Mouse (Mus musculus) intestine, embryonic 16.5 days (tissue): ENCODE data around the gene Grid2. TPM values are rescaled to one million over a fixed set of nuclear protein-coding genes. Genes with fewer than 3 reads are reported as not detected.

ENCODE experiments used
- ATAC-seq: fragments of 200-750 bp; cut with Nextera tagmentation; 2 replicates; pipeline ENCODE4 v1.8.0; 2017; ENCODE audit warnings: moderate TSS enrichment, moderate library complexity
- H3K27ac ChIP-seq: fragments of 300-500 bp; sonication (generic); 2 replicates; pipeline ENCODE4 v1.5.1; 2014; ENCODE audit warnings: mild to moderate bottlenecking, low read length
- H3K27me3 ChIP-seq: fragments of 300-500 bp; sonication (generic); replicated peaks from 2 replicates; pipeline ENCODE4 v1.6.1; 2014; ENCODE audit warnings: low read length, control low read depth, mixed read lengths; ENCODE audit not compliant: control insufficient read depth, insufficient read depth
- H3K36me3 ChIP-seq: fragments of 300-500 bp; sonication (generic); 2 replicates; pipeline ENCODE4 v1.6.1; 2014; ENCODE audit warnings: low read length, control low read depth; ENCODE audit not compliant: control insufficient read depth, insufficient read depth
- H3K4me1 ChIP-seq: fragments of 300-500 bp; sonication (generic); 2 replicates; pipeline ENCODE4 v1.6.1; 2014; ENCODE audit warnings: low read length, control low read depth, mixed read lengths; ENCODE audit not compliant: control insufficient read depth, insufficient read depth
- H3K4me2 ChIP-seq: fragments of 300-500 bp; sonication (generic); 2 replicates; pipeline ENCODE4 v1.6.1; 2014; ENCODE audit warnings: low read depth, low read length, control low read depth
- H3K4me3 ChIP-seq: fragments of 300-500 bp; sonication (generic); 2 replicates; pipeline ENCODE4 v1.5.1; 2014; ENCODE audit warnings: mild to moderate bottlenecking, low read length
- H3K9ac ChIP-seq: fragments of 300-500 bp; sonication (generic); 2 replicates; pipeline ENCODE4 v1.6.1; 2014; ENCODE audit warnings: low read depth, low read length
- H3K9me3 ChIP-seq: fragments of 300-500 bp; sonication (generic); 2 replicates; pipeline ENCODE4 v1.6.1; 2016; ENCODE audit warnings: low read length, control low read depth; ENCODE audit not compliant: control insufficient read depth
- WGBS: fragments of 180-500 bp; shearing (Covaris S2); extraction: QIAGEN DNeasy Blood & Tissue Kit; methylation state at CpG from one replicate; pipeline ENCODE4 v1.1.7; 2014; 5-methylcytosine and 5-hydroxymethylcytosine counted together
- polyA plus RNA-seq: library from polyadenylated mRNA; unstranded; fragments of >200 nt; fragmentation: Nextera tagmentation; extraction: Ambion mirVana; gene quantifications from 2 replicates; pipeline ENCODE4 v1.2.1, GENCODE M21; 2015

Gene Grid2
- polyA plus RNA-seq, 1 experiment from 2014 or later = 0.43 TPM

DNA sequence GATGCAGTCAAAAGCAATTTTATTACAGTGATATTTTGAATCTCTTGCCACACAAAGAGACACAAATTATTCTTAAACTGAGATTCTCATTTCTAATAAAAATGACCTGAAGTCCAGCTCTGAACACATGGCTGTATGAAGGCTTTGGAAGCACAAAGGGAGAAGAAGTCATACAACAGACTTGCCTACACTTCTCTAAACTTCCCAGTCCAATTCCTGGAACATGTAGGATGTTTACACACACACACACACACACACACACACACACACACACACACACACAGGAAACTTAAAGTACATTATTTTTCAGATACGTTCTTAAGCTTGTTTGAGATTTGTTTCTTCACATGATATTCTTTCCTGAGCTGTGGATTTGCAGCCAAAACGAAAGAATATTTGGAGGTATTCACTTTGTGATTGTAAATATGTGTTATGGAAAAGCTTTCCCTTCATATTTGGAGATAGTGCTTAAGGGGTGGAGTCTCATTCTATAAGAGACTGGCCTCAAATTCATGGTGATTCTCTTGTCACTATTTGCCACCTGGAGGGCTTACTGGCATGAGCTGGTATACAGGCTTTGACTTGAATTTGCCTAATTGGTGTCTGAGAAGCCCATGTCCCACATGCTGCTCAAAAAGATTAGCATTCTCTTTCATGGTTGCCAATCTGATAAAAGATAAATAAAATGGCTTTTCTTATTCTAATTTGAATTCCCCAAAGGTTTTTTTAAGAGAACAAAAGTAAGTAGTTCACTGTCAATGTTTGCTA is 1049.2 kb downstream of the Grid2 start:
- no peak for ATAC-seq
- Histone ChIP-seq H3K9me3 (no peaks in the 10 kb centered on the region), H3K27me3 (no peaks in the 10 kb centered on the region), H3K4me3 (no peak overlapping the region), H3K9ac (no peak overlapping the region), H3K36me3 (no peaks in the 10 kb centered on the region), H3K4me2 (no peak overlapping the region), H3K27ac (no peak overlapping the region), H3K4me1 (no peaks in the 10 kb centered on the region)
- WGBS = 72% methylated on average over 2 of the region's 2 CpGs

DNA sequence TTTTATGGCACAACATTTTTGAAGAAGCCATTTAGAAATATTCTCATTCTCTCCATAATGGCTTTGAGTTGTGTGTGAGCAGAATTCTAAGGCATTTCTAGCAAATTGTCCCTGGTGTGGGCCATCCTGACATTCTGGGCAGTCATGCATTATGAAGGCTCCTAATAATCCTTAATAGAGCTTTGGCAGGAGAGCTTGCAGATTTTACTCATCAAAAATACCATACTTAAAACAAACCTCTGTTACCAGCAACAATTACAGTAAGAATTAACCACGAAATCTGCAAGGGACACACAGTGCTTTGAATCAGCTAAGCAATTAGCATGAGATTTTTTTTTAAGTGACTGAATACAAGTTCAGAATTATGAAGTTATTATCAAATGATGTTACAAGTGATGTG is 1053.0 kb downstream of the Grid2 start:
- no peak for ATAC-seq
- Histone ChIP-seq H3K4me3 (no peak overlapping the region), H3K4me2 (no peak overlapping the region), H3K36me3 (no peaks in the 10 kb centered on the region), H3K27ac (no peak overlapping the region), H3K9ac (no peak overlapping the region), H3K9me3 (no peaks in the 10 kb centered on the region), H3K27me3 (no peaks in the 10 kb centered on the region), H3K4me1 (no peaks in the 10 kb centered on the region)
- WGBS = 84% methylated on average over 1 of the region's 1 CpGs

GRCm38 (mm10) chr6:64313132-64313531 is 1057.5 kb downstream of the Grid2 start:
- Histone ChIP-seq H3K4me1 (no peaks in the 10 kb centered on the region), H3K4me3 (no peak overlapping the region), H3K9me3 (no peaks in the 10 kb centered on the region), H3K27ac (no peak overlapping the region), H3K9ac (no peak overlapping the region), H3K27me3 (no peaks in the 10 kb centered on the region), H3K4me2 (no peak overlapping the region), H3K36me3 (no peaks in the 10 kb centered on the region)
- 94% methylated on average over 1 of the region's 1 CpGs for WGBS
- ATAC-seq = no peak

- 92% methylated on average over 1 of the region's 1 CpGs for WGBS
- Histone ChIP-seq H3K9ac (no peak overlapping the region), H3K4me2 (no peak overlapping the region), H3K27ac (no peak overlapping the region), H3K4me1 (no peaks in the 10 kb centered on the region), H3K36me3 (no peaks in the 10 kb centered on the region), H3K27me3 (no peaks in the 10 kb centered on the region), H3K4me3 (no peak overlapping the region), H3K9me3 (no peaks in the 10 kb centered on the region)
- ATAC-seq = no peak
These were observed 1071.3 kb downstream of the Grid2 start for GRCm38 (mm10) chr6:64326936-64327335.

DNA sequence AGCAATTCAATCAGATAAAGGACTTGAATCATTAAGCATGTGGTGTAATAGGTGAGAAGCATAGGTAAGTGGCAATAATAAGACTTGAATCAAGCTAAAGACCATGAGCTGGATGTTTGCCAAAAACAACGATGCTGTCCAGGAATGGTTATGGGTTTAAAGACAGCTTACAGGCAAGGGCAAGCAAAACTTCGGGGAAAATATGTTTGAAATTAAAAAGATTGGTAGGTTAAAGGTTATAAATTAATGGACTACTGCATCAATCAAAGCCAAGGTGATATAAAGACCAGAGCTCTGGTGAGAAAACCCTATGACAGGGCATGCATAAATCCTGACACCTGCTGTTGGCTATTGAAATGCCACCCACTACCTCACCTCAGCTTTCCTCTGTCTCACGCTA is 1072.2 kb downstream of the Grid2 start:
- Histone ChIP-seq H3K4me2 (no peak overlapping the region), H3K9me3 (no peaks in the 10 kb centered on the region), H3K27me3 (no peaks in the 10 kb centered on the region), H3K9ac (no peak overlapping the region), H3K27ac (no peak overlapping the region), H3K36me3 (no peaks in the 10 kb centered on the region), H3K4me3 (no peak overlapping the region), H3K4me1 (no peaks in the 10 kb centered on the region)
- ATAC-seq = no peak
- WGBS = 55% methylated on average over 3 of the region's 3 CpGs

GRCm38 (mm10) chr6:64398413-64399098 is 1142.9 kb downstream of the Grid2 start:
- no peaks in the 10 kb centered on the region for H3K27me3 ChIP-seq
- WGBS = 84% methylated on average over 4 of the region's 4 CpGs
- no peak overlapping the region for H3K4me2 ChIP-seq
- H3K9ac ChIP-seq = no peak overlapping the region
- H3K4me3 ChIP-seq = no peak overlapping the region
- no peaks in the 10 kb centered on the region for H3K36me3 ChIP-seq
- no peaks in the 10 kb centered on the region for H3K9me3 ChIP-seq
- no peak for ATAC-seq
- no peaks in the 10 kb centered on the region for H3K4me1 ChIP-seq
- no peak overlapping the region for H3K27ac ChIP-seq

DNA sequence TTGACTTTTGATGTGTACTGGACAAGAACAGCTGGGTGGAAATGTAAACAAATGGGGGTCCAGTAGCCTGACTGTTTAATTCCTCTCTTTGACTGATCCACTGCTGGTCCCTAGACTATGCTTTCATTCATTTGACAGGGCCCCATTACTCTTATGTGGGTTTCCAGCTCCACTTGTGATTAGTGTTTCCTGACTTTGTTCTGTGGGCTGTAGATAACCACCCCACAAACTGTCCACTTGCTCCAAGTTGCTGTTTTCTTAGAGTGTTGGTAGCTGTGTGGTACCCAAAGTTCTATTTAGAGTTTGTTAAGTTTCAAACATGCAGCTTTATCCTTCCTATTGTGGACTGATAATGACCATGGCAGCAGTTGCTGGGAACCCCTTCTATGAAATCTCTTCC is 1172.0 kb downstream of the Grid2 start:
- Histone ChIP-seq H3K9ac (no peak overlapping the region), H3K27me3 (no peaks in the 10 kb centered on the region)

GRCm38 (mm10) chr6:64428898-64429297 is 1173.2 kb downstream of the Grid2 start:
- Histone ChIP-seq H3K4me3 (no peak overlapping the region), H3K27ac (no peak overlapping the region), H3K4me2 (no peak overlapping the region), H3K27me3 (no peaks in the 10 kb centered on the region), H3K4me1 (no peaks in the 10 kb centered on the region), H3K9me3 (no peaks in the 10 kb centered on the region), H3K9ac (no peak overlapping the region), H3K36me3 (no peaks in the 10 kb centered on the region)
- no peak for ATAC-seq
- 57% methylated on average over 1 of the region's 1 CpGs for WGBS

More for the DNA sequence above, 1172.0 kb downstream of the Grid2 start:
- no peaks in the 10 kb centered on the region for H3K4me1 ChIP-seq
- H3K27ac ChIP-seq = no peak overlapping the region
- H3K4me2 ChIP-seq = no peak overlapping the region
- no peaks in the 10 kb centered on the region for H3K9me3 ChIP-seq
- ATAC-seq = no peak
- H3K36me3 ChIP-seq = no peaks in the 10 kb centered on the region
- no peak overlapping the region for H3K4me3 ChIP-seq

DNA sequence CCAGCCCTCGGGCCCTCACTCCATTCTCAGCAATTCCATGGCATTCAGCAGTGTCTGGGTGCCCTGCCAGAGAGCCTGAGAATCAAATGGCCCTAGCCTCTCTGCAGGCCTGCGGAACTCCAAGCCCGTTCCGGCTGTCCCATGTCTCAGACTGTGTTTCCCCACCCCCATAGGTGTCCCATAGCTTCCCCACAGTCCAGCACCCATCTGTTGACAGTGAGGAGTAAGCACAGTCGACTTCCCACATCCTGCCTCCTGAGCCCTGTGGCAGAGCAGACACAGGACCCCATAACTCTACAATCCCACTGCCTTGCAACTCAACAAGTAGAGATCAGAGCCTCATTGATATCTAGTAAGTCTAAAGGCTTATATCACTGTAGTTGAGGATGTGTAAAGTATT is 1192.5 kb downstream of the Grid2 start:
- no peaks in the 10 kb centered on the region for H3K36me3 ChIP-seq
- no peak overlapping the region for H3K4me2 ChIP-seq
- no peak for ATAC-seq
- no peaks in the 10 kb centered on the region for H3K27me3 ChIP-seq
- no peak overlapping the region for H3K9ac ChIP-seq
- no peak overlapping the region for H3K27ac ChIP-seq
- 69% methylated on average over 5 of the region's 5 CpGs for WGBS
- no peaks in the 10 kb centered on the region for H3K4me1 ChIP-seq
- no peaks in the 10 kb centered on the region for H3K9me3 ChIP-seq
- H3K4me3 ChIP-seq = no peak overlapping the region
